Mouse (Mus musculus) testis, postnatal 14 days (tissue): ENCODE data around the gene Rpa2.

ENCODE experiments used
- DNase-seq: peaks from one replicate; pipeline ENCODE4 v3.0.0; 2021; ENCODE audit warnings: low spot score

Rpa2 gene

DNA sequence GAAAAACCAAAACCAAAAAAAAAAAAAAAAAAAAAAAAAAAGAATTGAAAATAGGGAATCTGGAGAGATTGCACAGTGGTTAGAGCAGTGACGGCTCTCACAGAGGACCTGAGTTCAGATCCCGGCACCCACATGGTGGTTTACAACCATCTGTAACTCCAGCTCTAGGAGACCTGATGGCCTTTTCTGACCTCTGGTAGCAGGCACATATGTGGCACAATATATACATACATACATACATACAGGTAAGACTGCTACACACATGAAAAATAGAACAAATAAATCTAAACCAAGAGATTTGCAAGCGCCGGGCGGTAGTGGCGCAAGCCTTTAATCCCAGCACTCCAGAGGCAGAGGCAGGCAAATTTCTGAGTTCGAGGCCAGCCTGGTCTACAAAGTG, 35.7 kb downstream of the Rpa2 start:
- no peak for DNase-seq

DNA sequence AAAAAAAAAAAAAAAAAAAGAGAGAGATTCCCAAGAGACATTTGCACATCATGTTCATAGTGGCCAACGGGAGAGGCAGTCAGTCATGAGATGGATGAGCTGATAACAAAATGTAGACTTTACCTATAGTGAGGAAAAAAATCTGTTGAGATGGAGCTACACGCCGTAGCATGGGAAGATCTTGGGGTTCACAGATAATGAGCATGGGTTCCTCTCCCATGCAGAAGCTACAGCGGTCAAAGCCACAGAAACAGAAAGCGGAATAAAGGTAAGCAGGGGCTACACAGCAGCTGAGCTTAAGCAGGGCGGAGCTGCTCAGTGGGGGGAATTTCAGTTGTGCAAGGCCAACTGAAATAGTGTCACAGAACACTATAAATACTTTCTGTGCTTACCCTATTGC, 36.2 kb downstream of the Rpa2 start:
- DNase-seq, result no peak

DNA sequence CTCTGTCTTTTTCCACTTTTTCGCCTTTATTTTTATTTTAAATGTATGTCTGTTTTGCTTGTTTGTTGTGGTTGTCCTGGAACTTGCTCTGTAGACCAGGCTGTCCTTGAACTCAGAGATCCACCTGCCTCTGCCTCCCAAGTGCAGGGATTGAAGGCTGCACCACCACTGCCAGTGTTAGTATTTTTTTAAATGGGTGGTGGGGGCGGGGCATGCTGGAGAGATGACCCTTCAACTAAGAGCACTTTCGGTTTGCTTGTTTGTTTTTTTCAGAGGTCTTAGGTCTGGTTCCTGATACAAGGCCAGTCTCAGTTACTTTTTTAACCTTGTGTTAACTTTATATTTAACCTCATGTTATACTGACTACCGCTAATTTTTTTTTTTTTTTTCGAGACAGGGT, 37.0 kb downstream of the Rpa2 start:
- DNase-seq, result no peak

DNA sequence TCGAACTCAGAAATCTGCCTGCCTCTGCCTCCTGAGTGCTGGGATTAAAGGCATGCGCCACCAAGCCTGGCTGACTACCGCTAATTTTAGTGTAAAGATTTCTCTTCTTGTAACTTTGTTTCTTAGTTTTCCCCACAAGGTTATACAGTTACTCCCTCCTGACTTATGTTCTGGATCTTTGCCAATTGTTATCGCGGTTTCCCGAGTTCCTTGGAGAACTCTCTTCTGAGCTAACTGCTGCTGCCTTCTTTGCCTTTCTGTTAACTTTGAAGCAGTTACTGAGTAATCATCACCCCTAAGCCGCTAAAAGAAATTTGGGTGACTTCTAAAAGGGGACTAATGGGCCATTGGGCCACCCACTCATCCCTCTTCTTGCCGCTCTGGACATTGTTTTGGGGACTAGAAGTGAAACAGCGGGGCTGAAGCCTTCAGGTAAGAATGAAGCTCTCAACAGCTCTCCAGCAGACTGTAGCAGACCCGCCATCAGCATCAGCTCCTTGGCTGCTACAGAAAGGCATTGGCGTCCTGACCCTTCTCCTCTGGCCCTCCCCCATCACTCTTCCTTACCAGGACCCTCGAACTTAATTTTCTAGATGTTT, 37.6 kb downstream of the Rpa2 start:
- peak; percentile 44 for DNase-seq

DNA sequence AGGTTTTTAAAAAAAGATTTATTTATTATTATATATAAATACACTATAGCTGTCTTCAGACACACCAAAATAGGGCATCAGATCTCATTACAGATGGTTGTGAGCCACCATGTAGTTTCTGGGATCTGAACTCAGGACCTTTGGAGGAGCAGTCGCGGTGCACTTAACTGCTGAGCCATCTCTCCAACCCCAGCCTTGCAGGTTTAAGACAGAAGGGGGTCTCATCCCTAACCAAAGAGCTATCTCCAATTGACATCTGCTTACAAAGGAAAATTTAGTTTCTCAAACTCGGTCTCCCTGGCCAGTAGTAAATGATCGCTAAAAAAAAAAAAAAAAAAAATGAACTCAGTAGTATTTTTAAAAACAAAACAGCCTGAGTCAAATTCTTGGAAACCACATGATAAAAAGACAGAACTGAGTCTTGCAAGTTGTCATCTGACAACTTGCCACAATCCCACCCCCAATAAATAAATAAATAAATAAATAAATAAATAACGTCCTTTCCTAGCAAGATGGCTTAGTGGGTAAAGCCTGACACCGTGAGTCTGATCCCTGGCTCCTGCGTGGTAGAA, 38.6 kb downstream of the Rpa2 start:
- DNase-seq, result no peak

DNA sequence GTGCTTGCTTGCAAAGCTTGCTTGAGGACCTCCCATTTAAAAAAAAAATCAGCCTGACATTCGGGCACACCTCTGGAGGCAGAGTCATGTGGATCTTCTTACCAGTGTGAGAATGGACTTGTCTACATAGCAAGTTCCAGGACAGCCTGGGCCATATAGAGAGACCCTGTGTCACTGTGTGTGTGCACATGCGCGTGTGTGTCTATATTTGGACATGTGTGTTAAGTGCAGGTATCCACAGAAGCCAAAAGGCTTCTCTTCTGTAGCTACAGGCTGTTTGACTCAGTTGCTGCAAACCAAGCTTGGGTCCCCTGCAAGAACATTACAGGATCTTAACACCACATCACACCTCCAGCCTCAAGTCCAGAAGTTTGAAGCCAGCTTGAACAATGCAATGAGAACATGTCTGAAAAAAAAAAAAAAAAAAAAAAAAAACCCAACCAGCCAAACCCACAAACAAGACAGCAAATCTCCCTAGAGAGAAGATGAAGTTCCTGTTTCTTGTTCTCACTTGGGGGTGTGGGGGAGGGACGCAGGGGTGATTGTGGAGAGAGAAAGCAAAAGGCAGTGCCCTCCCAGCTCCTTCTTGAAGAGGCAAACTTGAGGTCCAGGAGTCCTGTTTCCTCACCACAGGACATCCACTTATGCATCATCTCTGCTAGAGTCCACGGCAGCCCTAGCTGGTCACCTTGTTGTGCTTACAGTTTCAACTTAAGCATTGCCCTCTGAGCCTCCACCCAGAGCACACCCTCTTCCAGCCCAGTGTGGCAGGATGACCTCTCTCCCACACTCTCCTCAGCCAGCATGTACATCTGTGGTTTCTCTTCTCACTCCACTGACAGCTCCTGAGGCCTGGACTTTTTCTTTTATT, 39.9 kb downstream of the Rpa2 start:
- DNase-seq, result no peak

DNA sequence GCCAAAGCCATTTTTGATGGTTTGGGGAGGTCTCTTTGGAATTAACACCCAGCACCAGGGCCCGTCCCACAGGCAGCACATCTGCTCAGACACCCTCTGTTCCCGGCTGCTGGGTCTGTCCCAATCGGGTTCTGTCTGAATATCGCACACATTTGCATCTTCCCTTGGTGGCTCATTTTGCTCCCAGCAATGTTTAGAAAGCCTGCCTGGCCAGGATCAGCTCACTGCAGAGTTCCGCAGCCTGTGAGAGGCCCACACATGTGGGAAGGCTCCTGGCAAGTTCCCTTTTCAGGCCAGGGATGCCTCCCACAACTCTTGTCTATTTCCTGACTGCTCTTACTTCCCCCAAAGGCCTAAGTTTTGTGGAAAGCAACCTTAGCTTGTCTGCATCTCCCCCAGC, 41.5 kb downstream of the Rpa2 start:
- DNase-seq, result no peak

DNA sequence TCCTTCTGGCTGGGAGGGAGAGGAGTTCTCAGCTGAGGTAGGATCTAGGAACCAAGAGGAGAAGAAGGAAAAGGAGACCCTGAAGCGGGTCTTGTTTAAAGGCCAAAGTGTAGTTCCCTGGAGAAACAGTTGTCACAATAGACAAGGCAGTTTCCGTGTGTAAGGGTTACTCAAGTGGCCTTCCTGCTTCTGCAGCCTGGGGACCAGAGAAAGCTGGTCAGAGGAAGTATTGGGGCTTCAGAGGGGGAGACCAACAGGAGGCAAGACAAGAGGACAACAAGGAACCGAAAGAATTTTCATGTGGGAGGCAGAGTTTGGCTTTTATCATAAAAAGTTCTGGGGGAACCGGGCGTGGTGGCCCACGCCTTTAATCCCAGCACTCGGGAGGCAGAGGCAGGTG, 48.3 kb downstream of the Rpa2 start:
- no peak for DNase-seq

DNA sequence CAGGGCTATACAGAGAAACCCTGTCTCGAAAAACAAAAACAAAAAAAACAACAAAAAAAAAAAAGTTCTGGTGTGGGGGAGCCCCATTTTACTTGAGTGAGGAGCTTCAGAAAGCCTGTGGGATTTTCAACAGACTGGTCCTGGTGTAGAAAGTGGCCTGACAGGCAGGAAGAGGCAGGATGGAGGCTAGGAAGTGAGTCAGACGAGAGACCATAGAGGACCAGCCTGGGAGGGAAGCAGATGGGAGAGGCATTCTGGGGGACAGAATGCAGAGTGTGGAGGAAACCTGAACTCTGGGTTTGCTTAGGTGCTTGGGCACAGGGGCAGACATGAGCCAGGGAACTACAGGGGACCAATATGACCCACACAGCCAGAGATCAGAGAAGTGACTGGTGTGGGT, 48.7 kb downstream of the Rpa2 start:
- no peak for DNase-seq

DNA sequence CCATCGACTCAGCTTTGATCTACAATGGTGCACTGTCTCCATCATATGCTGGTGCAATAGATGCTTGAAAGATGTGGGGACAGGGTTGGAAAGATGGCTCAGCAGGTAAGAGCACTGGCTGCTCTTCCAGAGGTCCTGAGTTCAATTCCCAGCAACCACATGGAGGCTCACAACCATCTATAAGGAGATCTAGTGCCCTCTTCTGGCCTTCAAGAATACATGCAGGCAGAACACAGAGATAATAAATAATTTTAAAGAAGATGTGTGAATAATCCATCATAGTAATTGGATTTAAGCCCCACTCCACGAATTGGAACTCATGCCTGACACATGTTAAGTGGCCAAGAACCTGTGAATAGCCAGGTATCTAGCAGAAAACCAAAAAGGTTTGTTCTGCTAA, 50.3 kb downstream of the Rpa2 start:
- no peak for DNase-seq

DNA sequence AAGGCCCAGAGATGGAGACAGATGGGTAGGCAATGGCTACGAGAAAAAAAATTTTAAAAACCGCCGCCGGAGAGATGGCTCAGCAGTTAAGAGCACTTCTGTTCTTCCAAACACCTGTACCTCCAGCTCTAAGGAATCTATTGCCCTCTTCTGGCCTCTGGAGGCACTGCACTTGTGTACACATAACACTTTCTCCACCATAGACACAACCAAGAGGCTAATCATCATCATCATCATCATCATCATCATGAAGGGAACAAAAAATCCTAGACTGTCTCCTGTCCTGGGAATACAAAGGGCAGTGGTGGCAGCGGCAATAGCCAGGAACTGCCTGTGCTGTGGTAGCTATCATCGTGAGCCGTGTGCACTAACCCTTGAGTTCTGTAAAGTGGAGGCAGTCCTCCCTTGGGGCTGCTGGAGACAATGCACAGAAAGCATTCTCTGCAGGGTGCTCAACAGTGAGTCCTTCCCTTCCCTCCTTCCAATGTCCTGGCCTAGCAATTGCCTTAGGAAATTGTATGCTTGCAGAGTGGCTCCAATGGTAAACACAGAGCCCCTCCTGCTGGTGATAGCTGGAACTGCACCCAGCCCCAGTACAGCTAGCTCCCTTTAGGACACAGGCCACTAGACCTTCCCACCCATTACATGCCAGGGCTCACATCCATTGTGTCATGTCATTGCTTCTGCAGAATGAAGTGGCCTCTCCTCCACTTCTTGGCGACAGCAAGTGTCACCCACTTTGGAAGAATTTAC, 55.7 kb downstream of the Rpa2 start:
- DNase-seq, result peak; percentile 80
